In the genomic region with DNA sequence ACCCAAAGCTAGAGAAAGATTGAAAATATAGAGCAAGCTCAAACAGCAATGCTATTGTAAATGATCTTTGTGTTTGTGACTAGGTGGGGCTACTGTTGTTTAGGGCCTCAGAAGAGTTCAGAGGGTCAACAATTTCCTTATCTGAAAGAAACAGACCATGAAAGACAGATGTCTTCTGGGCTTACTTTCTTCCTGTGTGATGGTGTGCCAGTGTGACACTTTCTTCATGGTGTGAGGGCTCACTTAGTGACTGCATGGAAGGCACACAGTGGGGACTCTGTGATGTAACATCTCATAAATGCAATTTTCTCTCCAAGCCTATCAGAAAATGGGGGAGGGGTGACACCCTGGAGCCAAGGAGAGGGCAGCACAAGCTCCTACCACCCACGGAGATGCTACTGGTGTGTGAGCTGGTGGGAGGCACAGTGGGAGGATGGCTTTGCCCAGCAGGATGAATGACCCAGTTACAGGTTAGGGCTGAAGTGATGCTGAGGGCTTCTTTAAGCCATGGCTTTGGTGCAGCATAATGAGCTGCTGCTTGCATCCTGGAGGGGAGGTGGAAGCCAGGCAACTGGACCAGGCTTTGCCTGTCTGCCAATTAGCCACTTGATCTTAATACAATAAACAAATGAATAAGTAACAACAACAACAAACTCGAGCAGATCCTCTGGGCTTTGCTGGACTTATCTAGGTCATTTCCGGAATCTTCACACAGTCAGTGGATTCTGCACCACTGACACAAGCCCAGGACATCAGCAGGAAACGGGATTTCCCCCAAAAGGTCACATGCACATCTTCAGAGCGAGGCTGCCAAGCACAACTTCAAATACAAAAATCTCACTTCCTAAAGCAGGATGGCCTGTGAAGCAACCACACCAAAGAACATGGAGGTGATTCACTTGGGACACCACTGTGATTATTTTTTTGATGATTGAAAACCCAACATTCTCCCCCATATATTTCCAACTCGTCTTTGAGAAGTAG, we compare ENCODE assay signal across 9 mouse cellular contexts. TPM values are rescaled to one million over a fixed set of nuclear protein-coding genes. Genes with fewer than 3 reads are reported as not detected.
DNase-seq lines count a peak whose midpoint lies in the region; ATAC-seq and TF ChIP-seq lines count a peak whose summit lies in the region.
"Had no signal": no experiment of that assay in that cellular context is flagged by ENCODE, and none has a peak within 500 bp of the region (broad histone marks: within the 10 kb centered on the region; RNA-seq: fewer than 3 reads in every experiment).

No protein-coding gene starts in this region.

- ATAC-seq in liver, embryonic 14.5 days (ENCODE audit: insufficient read depth), result peak; percentile 70
- no peak for ATAC-seq in midbrain, postnatal 0 days (ENCODE audit: low FRiP score)
- ATAC-seq: midbrain, embryonic 15.5 days had no signal

- H3K36me3 ChIP-seq in thymus, adult 2 months (ENCODE audit: control insufficient read depth, insufficient read depth, low read length), result no peaks in the 10 kb centered on the region
- H3K36me3 ChIP-seq in embryonic facial prominence, embryonic 10.5 days (replicated peaks), result no peaks in the 10 kb centered on the region
- H3K36me3 ChIP-seq in liver, embryonic 14.5 days (replicated peaks; ENCODE audit: control insufficient read depth, insufficient read depth, low read depth), result no peaks in the 10 kb centered on the region
- no peaks in the 10 kb centered on the region for H3K36me3 ChIP-seq in midbrain, postnatal 0 days (ENCODE audit: insufficient read depth, low read length)
- H3K36me3 ChIP-seq: midbrain, embryonic 15.5 days had no signal

- H3K27ac ChIP-seq in thymus, adult 2 months (ENCODE audit: control insufficient read depth, insufficient read depth, low read length), result no peak overlapping the region
- peak overlapping the region; percentile 8; the same call in 1 of the 2 replicates for H3K27ac ChIP-seq in embryonic facial prominence, embryonic 10.5 days (replicated peaks)
- peak overlapping the region; percentile 91 for H3K27ac ChIP-seq in liver, embryonic 14.5 days
- H3K27ac ChIP-seq in midbrain, postnatal 0 days (ENCODE audit: low read depth, low read length), result no peak overlapping the region
- H3K27ac ChIP-seq: kidney, postnatal 0 days; midbrain, embryonic 15.5 days had no signal

- WGBS in thymus, adult 2 months, result 32% methylated on average over 6 of the region's 6 CpGs
- WGBS in embryonic facial prominence, embryonic 10.5 days, result 40% methylated on average over 6 of the region's 6 CpGs
- WGBS in liver, embryonic 14.5 days (ENCODE audit: insufficient replicate concordance), result 6% methylated on average over 6 of the region's 6 CpGs
- 46% methylated on average over 6 of the region's 6 CpGs for WGBS in midbrain, postnatal 0 days

- peak overlapping the region; percentile 56 for H3K9ac ChIP-seq in liver, embryonic 14.5 days (replicated peaks)
- no peak overlapping the region for H3K9ac ChIP-seq in midbrain, postnatal 0 days (replicated peaks; ENCODE audit: low read length, poor library complexity, severe bottlenecking)
- H3K9ac ChIP-seq: midbrain, embryonic 15.5 days had no signal

- H3K27me3 ChIP-seq in thymus, adult 2 months (ENCODE audit: control insufficient read depth, insufficient read depth, low read length), result no peaks in the 10 kb centered on the region
- H3K27me3 ChIP-seq in embryonic facial prominence, embryonic 10.5 days (replicated peaks; ENCODE audit: low read depth, poor library complexity, severe bottlenecking), result no peaks in the 10 kb centered on the region
- no peaks in the 10 kb centered on the region for H3K27me3 ChIP-seq in liver, embryonic 14.5 days (ENCODE audit: control insufficient read depth, insufficient read depth, low read length)
- no peaks in the 10 kb centered on the region for H3K27me3 ChIP-seq in midbrain, postnatal 0 days (ENCODE audit: insufficient read depth, low read length)
- H3K27me3 ChIP-seq: midbrain, embryonic 15.5 days had no signal

- DNase-seq in thymus, adult 2 months, result peak; percentile 20
- no peak for DNase-seq in thymus, postnatal 4 days
- DNase-seq in embryonic facial prominence, embryonic 10.5 days (ENCODE audit: low spot score), result no peak
- DNase-seq in liver, embryonic 14.5 days (ENCODE audit: low read depth in 3 of 3, low spot score in 3 of 3), result peak in 2 of 3 experiments; percentile 55 to 65
- no peak for DNase-seq in frontal cortex, postnatal 10 days (ENCODE audit: low spot score in 2 of 2)
- no peak for DNase-seq in right cerebral cortex, postnatal 25 days
- DNase-seq in midbrain, postnatal 0 days (ENCODE audit: low spot score), result no peak

- no peak for TF ChIP-seq POLR2A in thymus, adult 2 months (IDR thresholded peaks at IDR 0.05; ENCODE audit: control insufficient read depth, extremely low read depth, insufficient read depth, low read length, poor library complexity)

- H3K4me3 ChIP-seq in thymus, adult 2 months (ENCODE audit: control insufficient read depth, insufficient read depth, low read length), result no peak overlapping the region
- H3K4me3 ChIP-seq in embryonic facial prominence, embryonic 10.5 days, result no peak overlapping the region
- H3K4me3 ChIP-seq in liver, embryonic 14.5 days (ENCODE audit: insufficient read depth in 1 of 2, low read depth in 2 of 2, low read length in 2 of 2), result no peak overlapping the region
- H3K4me3 ChIP-seq in midbrain, postnatal 0 days (ENCODE audit: low read depth, low read length), result no peak overlapping the region
- H3K4me3 ChIP-seq: midbrain, embryonic 15.5 days had no signal

- peak; percentile 57 for TF ChIP-seq EP300 in liver, embryonic 14.5 days (IDR thresholded peaks at IDR 0.05; ENCODE audit: low read depth)

- H3K9me3 ChIP-seq in embryonic facial prominence, embryonic 10.5 days, result no peaks in the 10 kb centered on the region
- no peaks in the 10 kb centered on the region for H3K9me3 ChIP-seq in liver, embryonic 14.5 days (ENCODE audit: control insufficient read depth, low read length)
- no peaks in the 10 kb centered on the region for H3K9me3 ChIP-seq in midbrain, postnatal 0 days (ENCODE audit: low read length)
- H3K9me3 ChIP-seq: midbrain, embryonic 15.5 days had no signal

- peaks cover 35% of the 10 kb centered on the region for H3K4me1 ChIP-seq in thymus, adult 2 months (replicated peaks; ENCODE audit: control insufficient read depth, insufficient read depth, low read length)
- peaks cover 25% of the 10 kb centered on the region for H3K4me1 ChIP-seq in embryonic facial prominence, embryonic 10.5 days
- H3K4me1 ChIP-seq in liver, embryonic 14.5 days (replicated peaks; ENCODE audit: control insufficient read depth in 2 of 2, insufficient read depth in 2 of 2, low read length in 1 of 2), result peaks cover 43 to 68% of the 10 kb centered on the region in 2 experiments
- H3K4me1 ChIP-seq in midbrain, postnatal 0 days (ENCODE audit: insufficient read depth, low read length), result 0 out of 2 replicates have a peak, but pooled peaks cover 7% of the 10 kb centered on the region

- TF ChIP-seq CTCF in thymus, adult 2 months (IDR thresholded peaks at IDR 0.05; ENCODE audit: borderline replicate concordance, control insufficient read depth, extremely low read depth, insufficient read depth, low read length, poor library complexity), result no peak
- TF ChIP-seq CTCF in liver, embryonic 14.5 days (IDR thresholded peaks at IDR 0.05; ENCODE audit: low read depth), result no peak
- TF ChIP-seq CTCF in midbrain, postnatal 0 days (IDR thresholded peaks at IDR 0.05), result no peak

- H3K4me2 ChIP-seq in liver, embryonic 14.5 days (ENCODE audit: low read depth), result peak overlapping the region; percentile 48
- no peak overlapping the region for H3K4me2 ChIP-seq in midbrain, postnatal 0 days (ENCODE audit: low read depth, low read length, poor library complexity, severe bottlenecking)
- H3K4me2 ChIP-seq: midbrain, embryonic 15.5 days had no signal

RNA-seq across cellular contexts. Expression of a gene that starts 46.5 kb away (rescaled TPM):
- polyA plus RNA-seq in thymus, adult 2 months (2012; rRNA removed), result 25.2 and 28.9 TPM in 2 replicates
- polyA plus RNA-seq in embryonic facial prominence, embryonic 10.5 days (2016; fragmentation: Nextera tagmentation; extraction: Ambion mirVana), result 84.0 and 90.1 TPM in 2 replicates
- 1.8 and 3.2 TPM in 2 replicates for polyA plus RNA-seq in liver, embryonic 14.5 days (2012; rRNA removed)
- 12.8 and 13.5 TPM in 2 replicates for polyA plus RNA-seq in liver, embryonic 14.5 days (2014; fragmentation: Nextera tagmentation; extraction: Ambion mirVana)
- total RNA-seq in midbrain, postnatal 0 days (2014; rRNA removed), result 68.8 and 87.0 TPM in 2 replicates
- polyA plus RNA-seq in midbrain, postnatal 0 days (2015; fragmentation: Nextera tagmentation; extraction: Ambion mirVana), result 58.2 and 70.4 TPM in 2 replicates

Comparison
In these comparisons a context has a peak if more than half of its experiments do, and no peak if none do; other contexts are left out.
1. DNase-seq: peak in thymus, adult 2 months (single experiment) and liver, embryonic 14.5 days (2 of 3); none in thymus, postnatal 4 days (single experiment), embryonic facial prominence, embryonic 10.5 days (single experiment), frontal cortex, postnatal 10 days (0 of 2), right cerebral cortex, postnatal 25 days (single experiment) and midbrain, postnatal 0 days (single experiment).
2. H3K27ac ChIP-seq: peak in embryonic facial prominence, embryonic 10.5 days (single experiment) and liver, embryonic 14.5 days (single experiment); none in thymus, adult 2 months (single experiment) and midbrain, postnatal 0 days (single experiment).